Mouse (Mus musculus) layer of hippocampus, postnatal 25 days (tissue): ENCODE results near the gene Kcnd2. TPM values are rescaled to one million over a fixed set of nuclear protein-coding genes. Genes with fewer than 3 reads are reported as not detected.
A peak's percentile ranks its signal among the peaks of the same experiment; 100 is the strongest.
"Not testable (repeated sequence)": the region's sequence is repeated elsewhere in the genome, so short reads cannot be mapped to it uniquely, and the experiment has no call there.

ENCODE experiments used
- DNase-seq, 2 experiments: peaks; one replicate each; pipeline ENCODE4 v3.0.0; 2022; ENCODE audit warnings: mixed read lengths in 2 of 2, low spot score in 1 of 2; ENCODE audit errors: extremely low spot score in 1 of 2
- total RNA-seq, 2 experiments: library from RNA; stranded (reverse); gene quantifications; 2 replicates each; pipeline ENCODE4 v1.2.3; 2021

The Kcnd2 gene
- 100 to 1,000 TPM; 101 to 109 TPM for total RNA-seq

GRCm38 (mm10) chr6:21215491-21216191 is at the start of gene Kcnd2:
Gene Kcnd2, plus strand, starts transcription at chr6:21215503.
- DNase-seq = no peak

- DNase-seq = no peak
Measured at GRCm38 (mm10) chr6:21166611-21167010, 48.7 kb upstream of the Kcnd2 start.

- no peak for DNase-seq
Measured at GRCm38 (mm10) chr6:21195341-21195740, 20.0 kb upstream of the Kcnd2 start.

- DNase-seq = peak; percentile 62 to 80
Measured at GRCm38 (mm10) chr6:21213865-21214672, 1.2 kb upstream of the Kcnd2 start.

GRCm38 (mm10) chr6:21214673-21215490 is 421 bp upstream of the Kcnd2 start:
- peak; percentile 59 to 70 for DNase-seq

GRCm38 (mm10) chr6:21216206-21217020 is 1.1 kb downstream of the Kcnd2 start:
- no peak for DNase-seq

GRCm38 (mm10) chr6:21217156-21217555 is 1.9 kb downstream of the Kcnd2 start:
- no peak for DNase-seq

- no peak for DNase-seq
Measured at GRCm38 (mm10) chr6:21226124-21226523, 10.8 kb downstream of the Kcnd2 start.

- no peak for DNase-seq
Measured at GRCm38 (mm10) chr6:21259031-21259430, 43.7 kb downstream of the Kcnd2 start.

- no peak for DNase-seq
Measured at GRCm38 (mm10) chr6:21267897-21268296, 52.6 kb downstream of the Kcnd2 start.

GRCm38 (mm10) chr6:21277343-21277933 is 62.1 kb downstream of the Kcnd2 start:
- no peak for DNase-seq

- no peak for DNase-seq
Measured at GRCm38 (mm10) chr6:21304943-21305342, 89.6 kb downstream of the Kcnd2 start.

- no peak for DNase-seq
Measured at GRCm38 (mm10) chr6:21310159-21310558, 94.9 kb downstream of the Kcnd2 start.

- no peak for DNase-seq
Measured at GRCm38 (mm10) chr6:21321407-21321806, 106.1 kb downstream of the Kcnd2 start.

GRCm38 (mm10) chr6:21322211-21322610 is 106.9 kb downstream of the Kcnd2 start:
- no peak for DNase-seq

GRCm38 (mm10) chr6:21325251-21325650 is 109.9 kb downstream of the Kcnd2 start:
- no peak for DNase-seq

- DNase-seq = no peak
Measured at GRCm38 (mm10) chr6:21327081-21327737, 111.9 kb downstream of the Kcnd2 start.

GRCm38 (mm10) chr6:21385298-21385697 is 170.0 kb downstream of the Kcnd2 start:
- not testable (repeated sequence) for DNase-seq

GRCm38 (mm10) chr6:21391776-21392175 is 176.5 kb downstream of the Kcnd2 start:
- no peak for DNase-seq
